Mouse (Mus musculus) megakaryocyte, embryonic 14.5 days (primary cell): ENCODE measurements around the gene Abcc9.

Source experiments
- FLI1 ChIP-seq: IDR thresholded peaks from 2 replicates; pipeline ENCODE4 v1.6.1; 2012; ENCODE audit warnings: low read length, inconsistent platforms, mixed read lengths
- GATA1 ChIP-seq: IDR thresholded peaks from 3 replicates; pipeline ENCODE4 v1.6.1; 2012; ENCODE audit warnings: mixed read lengths, low read length, inconsistent platforms, borderline replicate concordance

- TF ChIP-seq GATA1 (no peak), FLI1 (no peak)
Measured at GRCm38 (mm10) chr6:142571055-142571618, 131.0 kb downstream of the Abcc9 start, which contains the start of gene Kcnj8.
